Mouse (Mus musculus) kidney, embryonic 15.5 days (tissue): ENCODE measurements at regions not wholly inside any gene's neighbourhood (a gene's known extent, or its start where the extent isn't known, plus 50 kb on each side); places are given as distances from the start of the nearest gene placed in this dataset.

Experiments
- ATAC-seq: fragments of 200-750 bp; cut with Nextera tagmentation; replicated peaks from 2 replicates; pipeline ENCODE4 v1.8.0; 2017; ENCODE audit warnings: moderate TSS enrichment; ENCODE audit not compliant: low FRiP score
- H3K27ac ChIP-seq: fragments of 300-500 bp; sonication (generic); 2 replicates; pipeline ENCODE4 v1.5.1; 2015; ENCODE audit warnings: mild to moderate bottlenecking, inconsistent platforms
- H3K27me3 ChIP-seq: fragments of 300-500 bp; sonication (generic); 2 replicates; pipeline ENCODE4 v1.6.1; 2015; ENCODE audit warnings: inconsistent platforms
- H3K36me3 ChIP-seq: fragments of 300-500 bp; sonication (generic); 2 replicates; pipeline ENCODE4 v1.6.1; 2015; ENCODE audit warnings: inconsistent platforms
- H3K4me1 ChIP-seq: fragments of 300-500 bp; sonication (generic); 2 replicates; pipeline ENCODE4 v1.6.1; 2015; ENCODE audit warnings: inconsistent platforms
- H3K4me2 ChIP-seq: fragments of 300-500 bp; sonication (generic); 2 replicates; pipeline ENCODE4 v1.6.1; 2015; ENCODE audit warnings: moderate library complexity, mild to moderate bottlenecking, inconsistent platforms
- H3K4me3 ChIP-seq: fragments of 300-500 bp; sonication (generic); replicated peaks from 2 replicates; pipeline ENCODE4 v1.5.1; 2015; ENCODE audit warnings: mild to moderate bottlenecking, inconsistent platforms
- H3K9ac ChIP-seq: fragments of 300-500 bp; sonication (generic); 2 replicates; pipeline ENCODE4 v1.6.1; 2015; ENCODE audit warnings: mild to moderate bottlenecking, inconsistent platforms
- H3K9me3 ChIP-seq: fragments of 300-500 bp; sonication (generic); replicated peaks from 2 replicates; pipeline ENCODE4 v1.6.1; 2016; ENCODE audit warnings: inconsistent platforms
- WGBS: fragments of 180-500 bp; shearing (Covaris S2); methylation state at CpG from one replicate; pipeline ENCODE4 v1.1.7; 2015; ENCODE audit warnings: mixed read lengths; 5-methylcytosine and 5-hydroxymethylcytosine counted together

- Histone ChIP-seq H3K4me1 (peaks cover 18% of the 10 kb centered on the region), H3K27ac (no peak overlapping the region), H3K36me3 (no peaks in the 10 kb centered on the region), H3K9ac (no peak overlapping the region), H3K9me3 (no peaks in the 10 kb centered on the region), H3K27me3 (peaks cover 25% of the 10 kb centered on the region), H3K4me3 (no peak overlapping the region), H3K4me2 (no peak overlapping the region)
- WGBS, result 57% methylated on average over 9 of the region's 9 CpGs
- no peak for ATAC-seq
Measured at GRCm38 (mm10) chr13:54882781-54883180, 66.4 kb upstream of the Unc5a start.

GRCm38 (mm10) chr13:54883748-54884708 is 65.2 kb upstream of the Unc5a start:
- H3K9ac ChIP-seq, result no peak overlapping the region
- no peaks in the 10 kb centered on the region for H3K36me3 ChIP-seq
- H3K27me3 ChIP-seq, result peaks cover 30% of the 10 kb centered on the region
- no peak overlapping the region for H3K4me3 ChIP-seq
- 51% methylated on average over 17 of the region's 17 CpGs for WGBS
- H3K27ac ChIP-seq, result no peak overlapping the region
- H3K4me1 ChIP-seq, result peaks cover 18% of the 10 kb centered on the region
- peak; percentile 64 for ATAC-seq
- H3K9me3 ChIP-seq, result no peaks in the 10 kb centered on the region
- no peak overlapping the region for H3K4me2 ChIP-seq

- Histone ChIP-seq H3K27me3 (peaks cover 36% of the 10 kb centered on the region), H3K4me3 (no peak overlapping the region), H3K36me3 (no peaks in the 10 kb centered on the region), H3K27ac (no peak overlapping the region), H3K4me1 (peaks cover 18% of the 10 kb centered on the region), H3K9me3 (no peaks in the 10 kb centered on the region), H3K9ac (no peak overlapping the region), H3K4me2 (no peak overlapping the region)
- WGBS, result 29% methylated on average over 14 of the region's 14 CpGs
- ATAC-seq, result 0 out of 2 replicates have a peak, but pooled peaks have one; percentile 29
Measured at GRCm38 (mm10) chr13:54884709-54885460, 64.3 kb upstream of the Unc5a start.

GRCm38 (mm10) chr13:54887366-54887921 is 61.8 kb upstream of the Unc5a start:
- H3K4me2 ChIP-seq, result peak overlapping the region; percentile 36
- peaks cover 18% of the 10 kb centered on the region for H3K4me1 ChIP-seq
- no peak overlapping the region for H3K4me3 ChIP-seq
- WGBS, result 9% methylated on average over 18 of the region's 18 CpGs
- H3K9me3 ChIP-seq, result no peaks in the 10 kb centered on the region
- no peaks in the 10 kb centered on the region for H3K36me3 ChIP-seq
- no peak for ATAC-seq
- peaks cover 36% of the 10 kb centered on the region for H3K27me3 ChIP-seq
- H3K9ac ChIP-seq, result no peak overlapping the region
- no peak overlapping the region for H3K27ac ChIP-seq

- H3K4me2 ChIP-seq, result no peak overlapping the region
- ATAC-seq, result no peak
- peaks cover 18% of the 10 kb centered on the region for H3K4me1 ChIP-seq
- no peaks in the 10 kb centered on the region for H3K9me3 ChIP-seq
- no peaks in the 10 kb centered on the region for H3K36me3 ChIP-seq
- H3K27ac ChIP-seq, result no peak overlapping the region
- H3K27me3 ChIP-seq, result peaks cover 33% of the 10 kb centered on the region
- 66% methylated on average over 5 of the region's 5 CpGs for WGBS
- H3K4me3 ChIP-seq, result no peak overlapping the region
- no peak overlapping the region for H3K9ac ChIP-seq
Measured at GRCm38 (mm10) chr13:54888021-54888420, 61.2 kb upstream of the Unc5a start.

GRCm38 (mm10) chr13:54889684-54890399 is 59.4 kb upstream of the Unc5a start:
- WGBS, result 81% methylated on average over 8 of the region's 8 CpGs
- Histone ChIP-seq H3K9ac (no peak overlapping the region), H3K4me1 (peaks cover 11% of the 10 kb centered on the region), H3K4me2 (no peak overlapping the region), H3K27ac (no peak overlapping the region), H3K27me3 (peaks cover 32% of the 10 kb centered on the region), H3K9me3 (no peaks in the 10 kb centered on the region), H3K36me3 (no peaks in the 10 kb centered on the region), H3K4me3 (no peak overlapping the region)
- ATAC-seq, result no peak

GRCm38 (mm10) chr13:54892572-54892971 is 56.6 kb upstream of the Unc5a start:
- WGBS, result 45% methylated on average over 1 of the region's 1 CpGs
- no peak overlapping the region for H3K27ac ChIP-seq
- 0 out of 2 replicates have a peak, but pooled peaks cover 1% of the 10 kb centered on the region for H3K4me1 ChIP-seq

GRCm38 (mm10) chr13:54893651-54894050 is 55.6 kb upstream of the Unc5a start:
- Histone ChIP-seq H3K36me3 (no peaks in the 10 kb centered on the region), H3K27ac (no peak overlapping the region), H3K4me3 (no peak overlapping the region), H3K9ac (no peak overlapping the region), H3K27me3 (peaks cover 9% of the 10 kb centered on the region; the same call in 1 of the 2 replicates), H3K9me3 (no peaks in the 10 kb centered on the region), H3K4me1 (no peaks in the 10 kb centered on the region), H3K4me2 (no peak overlapping the region)
- ATAC-seq, result no peak
- 47% methylated on average over 7 of the region's 7 CpGs for WGBS

More at GRCm38 (mm10) chr13:54892572-54892971, 56.6 kb upstream of the Unc5a start:
- Histone ChIP-seq H3K4me2 (no peak overlapping the region), H3K9ac (no peak overlapping the region), H3K4me3 (no peak overlapping the region), H3K27me3 (peaks cover 14% of the 10 kb centered on the region; the same call in 1 of the 2 replicates), H3K36me3 (no peaks in the 10 kb centered on the region), H3K9me3 (no peaks in the 10 kb centered on the region)
- ATAC-seq, result no peak

GRCm38 (mm10) chr13:54895981-54896380 is 53.2 kb upstream of the Unc5a start:
- no peak for ATAC-seq
- H3K9ac ChIP-seq, result no peak overlapping the region
- no peak overlapping the region for H3K4me2 ChIP-seq
- no peaks in the 10 kb centered on the region for H3K9me3 ChIP-seq
- WGBS, result 77% methylated on average over 5 of the region's 5 CpGs
- H3K4me1 ChIP-seq, result no peaks in the 10 kb centered on the region
- H3K27ac ChIP-seq, result no peak overlapping the region
- no peak overlapping the region for H3K4me3 ChIP-seq
- no peaks in the 10 kb centered on the region for H3K36me3 ChIP-seq
- H3K27me3 ChIP-seq, result no peaks in the 10 kb centered on the region
